Mouse (Mus musculus): Measurements from ENCODE around the gene Kbtbd6. TPM values are rescaled to one million over a fixed set of nuclear protein-coding genes. Genes with fewer than 3 reads are reported as not detected.

The Kbtbd6 gene
- total and polyA plus RNA-seq, 3 experiments: 0.12 TPM; not detected in 2

- dilution Hi-C loops (cut with MboI; ENCODE audit: extremely low pct_ligation_motif_present, extremely low pct_unique_long_range_greater_than_20kb, low sequenced_read_pairs) (no loop called here), in situ Hi-C loops (cut with MboI; ENCODE audit: low pct_ligation_motif_present, low pct_unique_long_range_greater_than_20kb, low sequenced_read_pairs) (no loop called here)
- no peak overlapping the region for H3K27ac ChIP-seq (ENCODE audit: insufficient read depth, low read depth)
- TF ChIP-seq MAZ (IDR thresholded peaks at IDR 0.05; ENCODE audit: low read depth, low read length): no peak
- TF ChIP-seq BHLHE40 (IDR thresholded peaks at IDR 0.05; ENCODE audit: low read depth, low read length): no peak
- TF ChIP-seq MAFK (IDR thresholded peaks at IDR 0.05; ENCODE audit: insufficient replicate concordance, low read length): no peak
- TF ChIP-seq SIN3A (IDR thresholded peaks at IDR 0.05; ENCODE audit: low read length): no peak
- TF ChIP-seq ZC3H11A (IDR thresholded peaks at IDR 0.05; ENCODE audit: low read depth, low read length): no peak
- no peak for TF ChIP-seq ETS1 (conservative IDR thresholded peaks at IDR 0.05; ENCODE audit: low read depth, low read length)
- TF ChIP-seq USF1 (IDR thresholded peaks at IDR 0.05; ENCODE audit: low read depth, low read length): no peak
- no peak for TF ChIP-seq NELFE (IDR thresholded peaks at IDR 0.05; ENCODE audit: low read depth, low read length)
- TF ChIP-seq MEF2A (IDR thresholded peaks at IDR 0.05; ENCODE audit: borderline replicate concordance, low read depth, low read length): no peak
- H3K27me3 ChIP-seq (replicated peaks): no peaks in the 10 kb centered on the region
- H3K9me3 ChIP-seq (replicated peaks; ENCODE audit: low read length): peaks cover 4% of the 10 kb centered on the region
- no peaks in the 10 kb centered on the region for H3K79me2 ChIP-seq (replicated peaks; ENCODE audit: control insufficient read depth, extremely low read depth, insufficient read depth, poor library complexity, severe bottlenecking)
- no peak for DNase-seq (ENCODE audit: extremely low read depth)
- H3K4me1 ChIP-seq (ENCODE audit: control insufficient read depth in 1 of 2, insufficient read depth in 2 of 2): peaks cover 0 to 6% of the 10 kb centered on the region in 2 experiments; a peak in 2 of 4 replicates
- H3K4me2 ChIP-seq (ENCODE audit: insufficient read depth, low read depth, poor library complexity, severe bottlenecking): no peak overlapping the region
- no peak overlapping the region for H3K9ac ChIP-seq (ENCODE audit: insufficient read depth, low read depth)
- no peak overlapping the region for H3K4me3 ChIP-seq (replicated peaks in 1 of 3; ENCODE audit: low read depth in 2 of 3, low read length in 2 of 3, poor library complexity in 1 of 3)
- no peaks in the 10 kb centered on the region for H3K36me3 ChIP-seq (replicated peaks in 1 of 2; ENCODE audit: control insufficient read depth in 1 of 2, insufficient read depth in 1 of 2, low read length in 1 of 2)
These were observed 10.2 kb upstream of the Kbtbd6 start for GRCm38 (mm10) chr14:79441441-79441840.

DNA sequence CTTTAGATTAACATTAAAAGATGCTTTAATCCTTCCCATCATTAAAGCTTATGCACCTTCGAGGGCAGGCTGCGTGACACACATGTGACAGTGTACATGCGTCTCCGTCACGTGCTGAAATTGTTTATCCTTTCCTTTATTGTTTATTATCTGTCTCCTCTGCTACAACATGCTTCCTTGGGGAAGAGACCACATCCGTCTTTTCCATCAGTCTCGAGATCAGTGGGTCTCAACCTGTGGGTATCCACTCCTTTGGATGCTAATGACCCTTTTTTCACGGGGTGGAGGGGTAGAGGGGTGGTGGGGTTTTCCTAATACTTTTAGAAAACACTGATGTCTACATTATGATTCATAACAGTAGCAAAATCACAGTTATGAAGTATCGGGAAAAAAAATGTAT is 7.0 kb upstream of the Kbtbd6 start:
- H3K27me3 ChIP-seq (replicated peaks): no peaks in the 10 kb centered on the region
- TF ChIP-seq MXI1 (IDR thresholded peaks at IDR 0.05; ENCODE audit: low read depth, low read length) (no peak), BHLHE40 (IDR thresholded peaks at IDR 0.05; ENCODE audit: low read depth, low read length) (no peak), JUN (IDR thresholded peaks at IDR 0.05; ENCODE audit: insufficient read depth, low read depth, low read length) (no peak), RCOR1 (conservative IDR thresholded peaks at IDR 0.05; ENCODE audit: low read depth, low read length) (no peak), TBP (conservative IDR thresholded peaks at IDR 0.05; ENCODE audit: low read depth, low read length) (no peak), IRF4 (IDR thresholded peaks at IDR 0.05; ENCODE audit: low read depth, low read length) (no peak), POLR2A (IDR thresholded peaks at IDR 0.05; ENCODE audit: low read depth, low read length) (no peak), NELFE (IDR thresholded peaks at IDR 0.05; ENCODE audit: low read depth, low read length) (no peak), SMC3 (IDR thresholded peaks at IDR 0.05; ENCODE audit: low read depth, low read length) (no peak), MEF2A (IDR thresholded peaks at IDR 0.05; ENCODE audit: borderline replicate concordance, low read depth, low read length) (no peak), USF1 (IDR thresholded peaks at IDR 0.05; ENCODE audit: low read depth, low read length) (no peak), CHD1 (IDR thresholded peaks at IDR 0.05; ENCODE audit: low read depth, low read length) (no peak), POLR2AphosphoS2 (IDR thresholded peaks at IDR 0.05; ENCODE audit: low read depth, low read length) (no peak)
- dilution Hi-C loops (cut with MboI; ENCODE audit: extremely low pct_ligation_motif_present, extremely low pct_unique_long_range_greater_than_20kb, low sequenced_read_pairs): no loop called here
- DNase-seq (ENCODE audit: extremely low read depth): no peak
- no peaks in the 10 kb centered on the region for H3K36me3 ChIP-seq (replicated peaks in 1 of 2; ENCODE audit: control insufficient read depth in 1 of 2, insufficient read depth in 1 of 2, low read length in 1 of 2)
- H3K27ac ChIP-seq (ENCODE audit: insufficient read depth, low read depth): no peak overlapping the region
- H3K4me3 ChIP-seq (replicated peaks in 1 of 3; ENCODE audit: low read depth in 2 of 3, low read length in 2 of 3, poor library complexity in 1 of 3): no peak overlapping the region
- H3K9me3 ChIP-seq (replicated peaks; ENCODE audit: low read length): peaks cover 3% of the 10 kb centered on the region
- peaks cover 0 to 6% of the 10 kb centered on the region in 2 experiments; a peak in 2 of 4 replicates for H3K4me1 ChIP-seq (ENCODE audit: control insufficient read depth in 1 of 2, insufficient read depth in 2 of 2)
- no peak overlapping the region for H3K4me2 ChIP-seq (ENCODE audit: insufficient read depth, low read depth, poor library complexity, severe bottlenecking)
- no peak overlapping the region for H3K9ac ChIP-seq (ENCODE audit: insufficient read depth, low read depth)
- no peaks in the 10 kb centered on the region for H3K79me2 ChIP-seq (replicated peaks; ENCODE audit: control insufficient read depth, extremely low read depth, insufficient read depth, poor library complexity, severe bottlenecking)
- in situ Hi-C loops (cut with MboI; ENCODE audit: low pct_ligation_motif_present, low pct_unique_long_range_greater_than_20kb, low sequenced_read_pairs): no loop called here

Data from CH12.LX (cell line).